Mouse (Mus musculus) heart, adult 2 months (tissue): ENCODE results near the gene Sowahb.

Source experiments
- CTCF ChIP-seq: fragments of 200-600 bp; IDR thresholded peaks from 2 replicates; pipeline ENCODE4 v1.8.1; 2022; ENCODE audit warnings: antibody characterized with exemption, mild to moderate bottlenecking, moderate library complexity
- POLR2A ChIP-seq: fragments of 200-500 bp; IDR thresholded peaks from 2 replicates; pipeline ENCODE4 v1.6.1; 2011; ENCODE audit warnings: mild to moderate bottlenecking, low read depth, low read length, control low read depth; ENCODE audit not compliant: insufficient read depth

DNA sequence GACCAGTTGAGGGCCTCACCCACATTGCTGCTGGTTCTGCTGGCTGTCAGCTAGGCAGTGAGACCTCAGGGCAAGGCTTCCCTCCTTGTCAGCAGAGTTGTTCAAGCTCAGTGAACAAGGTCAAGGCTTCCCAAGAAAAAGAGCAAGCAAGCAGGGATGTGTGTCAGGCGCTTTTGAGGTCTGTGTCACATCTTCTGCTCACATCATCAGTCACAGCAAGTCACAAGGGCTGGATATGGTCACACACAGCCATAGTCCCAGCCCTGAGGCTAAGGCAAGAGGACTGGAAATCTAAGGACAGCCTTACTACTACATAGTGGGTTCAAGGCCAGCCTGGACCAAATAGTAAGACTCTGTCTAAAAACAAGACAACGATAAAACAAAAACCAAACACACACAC, 50.0 kb downstream of the Sowahb start:
- no peak for TF ChIP-seq CTCF
- no peak for TF ChIP-seq POLR2A
